Mouse (Mus musculus) fibroblast of lung, adult 2 months (primary cell): ENCODE results near the gene Lamp3.
"Not testable (repeated sequence)": the region's sequence is repeated elsewhere in the genome, so short reads cannot be mapped to it uniquely, and the experiment has no call there.

Experiments
- DNase-seq: peaks from one replicate; pipeline ENCODE4 v3.0.0-alpha.2; 2011; ENCODE audit warnings: low read depth

Lamp3 gene

DNA sequence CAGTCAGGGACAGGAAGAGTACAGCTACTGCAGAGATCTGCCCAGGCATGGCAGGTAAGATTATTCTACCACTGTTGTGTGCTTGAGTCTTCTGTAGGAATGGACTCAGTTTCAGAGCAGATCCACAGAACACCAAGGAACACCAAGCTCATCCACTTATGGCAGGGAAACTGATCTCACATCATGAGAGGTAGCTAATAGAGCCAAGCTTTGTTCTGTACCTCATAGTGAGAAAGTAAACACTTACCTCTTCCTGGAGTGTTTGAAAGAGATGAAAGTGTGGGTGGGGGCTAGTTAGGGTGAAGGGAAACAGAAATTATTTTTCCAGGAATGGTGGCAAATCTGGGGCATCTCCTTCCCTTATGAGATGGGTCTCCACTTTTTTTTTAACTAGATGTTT lies at the start of gene Lamp3:
Gene Lamp3, minus strand, starts transcription at position 160 of the 400 bp plus-strand sequence.
- DNase-seq = no peak

DNA sequence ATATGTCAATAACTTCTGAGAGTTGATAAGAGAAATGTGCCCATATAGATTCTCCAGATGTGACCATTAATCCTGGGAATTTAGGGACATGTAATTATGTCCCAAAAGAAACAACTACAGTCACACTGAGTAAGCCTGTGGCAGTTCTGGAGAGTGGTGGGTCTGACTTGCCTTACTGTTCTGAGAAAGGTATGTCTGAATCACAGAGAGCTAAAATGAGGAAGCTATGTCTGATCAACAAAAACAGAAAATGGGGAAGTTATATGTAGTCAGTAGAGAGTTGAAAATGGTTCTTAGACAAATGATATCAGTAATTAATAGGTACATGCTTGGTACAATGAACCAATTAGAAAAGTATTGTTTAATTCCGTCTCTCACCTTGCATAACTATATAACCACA lies 26.7 kb upstream of the Lamp3 start:
- no peak for DNase-seq

- not testable (repeated sequence) for DNase-seq
Observed at GRCm38 (mm10) chr16:19724139-19724538, 18.0 kb upstream of the Lamp3 start.

GRCm38 (mm10) chr16:19720959-19721358 lies 14.8 kb upstream of the Lamp3 start:
- no peak for DNase-seq

DNA sequence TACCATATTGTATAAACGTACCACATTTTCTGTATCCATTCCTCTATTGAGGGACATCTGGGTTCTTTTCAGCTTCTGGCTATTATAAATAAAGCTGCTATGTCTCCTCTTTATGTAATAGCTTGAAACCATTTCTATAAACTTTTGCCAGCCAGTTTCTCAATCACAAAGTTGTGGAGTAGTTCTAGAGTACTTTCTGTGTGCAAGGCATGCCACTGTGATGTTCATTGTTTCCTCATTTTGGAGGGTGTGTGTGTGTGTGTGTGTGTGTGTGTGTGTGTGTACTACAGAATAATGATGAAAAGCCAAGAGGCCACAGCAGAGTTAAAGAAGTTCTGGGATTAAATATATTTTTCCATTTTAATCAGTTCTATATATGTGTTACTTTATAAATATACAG lies 1.2 kb upstream of the Lamp3 start:
- no peak for DNase-seq

DNA sequence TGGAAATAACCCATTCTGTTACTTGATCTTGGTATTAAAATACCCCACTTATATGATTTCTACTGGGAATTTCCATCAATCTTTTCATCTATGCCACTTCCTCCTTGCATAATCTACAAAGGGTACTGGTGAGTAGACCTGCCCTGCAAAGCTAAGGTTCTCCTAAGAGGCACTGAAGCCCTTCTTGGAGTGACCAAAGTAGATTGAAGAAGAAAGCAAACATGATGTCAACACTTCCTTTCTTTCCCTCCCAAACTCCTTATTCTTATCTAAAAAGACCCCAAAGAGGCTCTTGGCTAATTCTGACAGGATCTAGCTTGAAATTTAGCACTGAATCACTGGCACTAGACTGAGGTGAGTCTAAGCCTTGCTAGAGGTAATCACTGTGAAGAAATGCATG lies 7.0 kb downstream of the Lamp3 start:
- DNase-seq = no peak

DNA sequence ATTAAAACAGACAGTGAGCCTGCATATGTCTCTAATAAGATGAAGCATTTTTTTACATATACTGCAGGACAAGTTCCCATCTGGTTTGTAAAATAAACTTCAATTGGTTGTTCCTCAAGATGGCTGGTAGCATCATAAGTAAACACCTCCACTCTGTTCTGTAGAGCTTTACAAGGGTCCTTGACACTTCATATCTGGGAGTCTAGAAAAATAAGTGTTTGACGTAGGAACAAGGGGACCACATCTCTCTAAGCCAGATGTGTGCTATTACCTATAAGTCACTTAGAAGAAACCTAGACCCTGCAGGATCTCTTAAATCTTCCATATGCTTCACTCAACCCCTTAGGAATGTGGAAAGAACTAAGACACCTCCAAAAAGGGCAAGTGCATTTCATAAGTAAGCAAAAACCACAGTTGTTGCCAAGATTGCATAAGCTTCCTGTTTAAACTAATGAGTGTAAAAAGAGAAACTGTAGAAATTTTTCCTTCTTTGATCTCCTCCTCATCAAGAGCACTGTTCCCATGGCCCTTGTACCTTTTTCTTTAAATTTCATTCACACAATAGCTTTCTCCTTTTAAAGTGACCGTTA lies 35.3 kb downstream of the Lamp3 start:
- DNase-seq = no peak

DNA sequence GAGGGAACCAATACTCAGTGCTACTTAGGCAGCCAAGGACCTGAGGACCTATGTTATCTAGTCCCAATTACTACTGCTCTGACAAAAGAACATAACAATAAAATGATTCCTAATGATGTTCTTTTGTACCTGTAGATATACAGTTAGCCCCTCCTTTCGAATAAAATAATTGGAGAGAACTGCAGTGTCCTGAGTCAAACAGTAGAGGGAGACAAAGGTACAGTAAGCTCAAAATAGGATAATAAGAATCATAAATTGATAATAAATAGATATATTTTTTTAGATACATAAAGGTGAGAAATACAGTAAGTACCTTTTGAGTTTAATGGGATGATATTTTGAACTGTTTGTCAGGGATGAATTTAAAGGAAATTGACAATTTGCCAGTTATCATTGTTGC lies 39.9 kb downstream of the Lamp3 start:
- peak; percentile 0 for DNase-seq

GRCm38 (mm10) chr16:19629816-19630215 lies 76.4 kb downstream of the Lamp3 start, which contains the start of gene Olfr171:
Gene Olfr171 (minus strand): TSS chr16:19629916.
- no peak for DNase-seq

GRCm38 (mm10) chr16:19611782-19612181 lies 94.4 kb downstream of the Lamp3 start, which contains the start of gene Olfr170:
Gene Olfr170 (minus strand): TSS chr16:19611882.
- DNase-seq = not testable (repeated sequence)
